Mouse (Mus musculus) myocyte (in vitro differentiated cells): ENCODE measurements around the gene Bpifa6.

Experiments
- E2F4 ChIP-seq: IDR thresholded peaks from one replicate; pipeline ENCODE4 v1.6.1; 2011; ENCODE audit warnings: mild to moderate bottlenecking, control low read depth, moderate library complexity; ENCODE audit not compliant: insufficient read depth
- MYOG ChIP-seq, 3 experiments: IDR thresholded peaks; one replicate each; pipeline ENCODE4 v1.6.1; 2011; ENCODE audit warnings: control low read depth in 2 of 3, low read depth in 2 of 3, mild to moderate bottlenecking in 2 of 3; ENCODE audit not compliant: insufficient read length in 2 of 3, control insufficient read depth in 1 of 3, insufficient read depth in 1 of 3
- POLR2A ChIP-seq: IDR thresholded peaks from one replicate; pipeline ENCODE4 v1.6.1; 2011; ENCODE audit warnings: low read depth, mild to moderate bottlenecking, control low read depth, moderate library complexity; ENCODE audit not compliant: insufficient read length
- POLR2AphosphoS2 ChIP-seq: IDR thresholded peaks from one replicate; pipeline ENCODE4 v1.6.1; 2011; ENCODE audit warnings: low read depth, control low read depth; ENCODE audit not compliant: insufficient read length
- TCF12 ChIP-seq: IDR thresholded peaks from one replicate; pipeline ENCODE4 v1.6.1; 2011; ENCODE audit warnings: mild to moderate bottlenecking, control low read depth; ENCODE audit not compliant: poor library complexity, insufficient read depth, severe bottlenecking

DNA sequence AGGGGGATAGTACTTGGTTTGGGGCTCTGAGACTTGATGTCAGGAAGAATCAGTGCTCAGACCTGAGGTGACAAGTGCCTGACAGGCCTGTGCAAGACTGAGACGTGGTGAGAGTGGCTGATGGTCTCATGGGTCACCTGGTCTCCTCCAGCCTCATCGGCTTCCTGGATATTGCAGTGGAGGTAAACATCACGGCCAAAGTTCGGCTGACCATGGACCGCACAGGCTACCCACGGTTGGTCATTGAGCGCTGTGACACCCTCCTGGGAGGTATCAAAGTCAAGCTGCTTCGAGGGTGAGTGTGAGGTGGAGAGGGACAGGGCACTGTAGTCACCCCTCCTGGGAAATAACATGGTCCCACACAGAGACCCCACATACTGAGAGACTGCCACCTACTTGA lies 30.2 kb upstream of the Bpifa6 start:
- TF ChIP-seq E2F4, result no peak
- TF ChIP-seq POLR2A, result no peak
- no peak for TF ChIP-seq MYOG (IDR thresholded peaks at IDR 0.05; ENCODE audit: control insufficient read depth in 1 of 3, insufficient read depth in 1 of 3, insufficient read length in 2 of 3, low read depth in 2 of 3)
- no peak for TF ChIP-seq TCF12
- no peak for TF ChIP-seq POLR2AphosphoS2
